Mouse (Mus musculus) liver, embryonic 16.5 days (tissue): ENCODE data around the gene Ermn. TPM values are rescaled to one million over a fixed set of nuclear protein-coding genes. Genes with fewer than 3 reads are reported as not detected.

Experiments
- ATAC-seq: fragments of 200-750 bp; cut with Nextera tagmentation; 2 replicates; pipeline ENCODE4 v1.8.0; 2017; ENCODE audit warnings: low read depth, mild to moderate bottlenecking, moderate number of reproducible peaks, moderate library complexity
- H3K27ac ChIP-seq: fragments of 300-500 bp; sonication (generic); 2 replicates; pipeline ENCODE4 v1.5.1; 2014; ENCODE audit warnings: mild to moderate bottlenecking, low read length
- H3K27me3 ChIP-seq: fragments of 300-500 bp; sonication (generic); 2 replicates; pipeline ENCODE4 v1.6.1; 2014; ENCODE audit warnings: low read depth, low read length, mixed read lengths; ENCODE audit not compliant: control insufficient read depth, insufficient read depth
- H3K36me3 ChIP-seq: fragments of 300-500 bp; sonication (generic); 2 replicates; pipeline ENCODE4 v1.6.1; 2014; ENCODE audit warnings: mild to moderate bottlenecking; ENCODE audit not compliant: control insufficient read depth, insufficient read depth
- H3K4me1 ChIP-seq: fragments of 300-500 bp; sonication (generic); 2 replicates; pipeline ENCODE4 v1.6.1; 2014; ENCODE audit warnings: low read depth, low read length, mixed read lengths; ENCODE audit not compliant: control insufficient read depth
- H3K4me2 ChIP-seq: fragments of 300-500 bp; sonication (generic); 2 replicates; pipeline ENCODE4 v1.6.1; 2014; ENCODE audit warnings: low read depth, low read length, mixed read lengths
- H3K4me3 ChIP-seq: fragments of 300-500 bp; sonication (generic); 2 replicates; pipeline ENCODE4 v1.5.1; 2014; ENCODE audit warnings: low read depth, mild to moderate bottlenecking, low read length
- H3K9ac ChIP-seq: fragments of 300-500 bp; sonication (generic); 2 replicates; pipeline ENCODE4 v1.6.1; 2014; ENCODE audit warnings: low read depth, low read length
- H3K9me3 ChIP-seq: fragments of 300-500 bp; sonication (generic); replicated peaks from 2 replicates; pipeline ENCODE4 v1.6.1; 2016; ENCODE audit warnings: low read length; ENCODE audit not compliant: control insufficient read depth
- WGBS: fragments of 180-500 bp; shearing (Covaris S2); extraction: QIAGEN DNeasy Blood & Tissue Kit; methylation state at CpG from one replicate; pipeline ENCODE4 v1.1.7; 2014; ENCODE audit not compliant: insufficient replicate concordance; 5-methylcytosine and 5-hydroxymethylcytosine counted together
- polyA plus RNA-seq: library from polyadenylated mRNA; unstranded; fragments of >200 nt; fragmentation: Nextera tagmentation; extraction: Ambion mirVana; gene quantifications from 2 replicates; pipeline ENCODE4 v1.2.1, GENCODE M21; 2015

Gene Ermn
- polyA plus RNA-seq, 1 experiment from 2014 or later = not detected

- H3K4me1 ChIP-seq = no peaks in the 10 kb centered on the region
- no peak for ATAC-seq
- H3K27ac ChIP-seq = no peak overlapping the region
- no peaks in the 10 kb centered on the region for H3K36me3 ChIP-seq
- no peaks in the 10 kb centered on the region for H3K27me3 ChIP-seq
- no peak overlapping the region for H3K4me2 ChIP-seq
- H3K9me3 ChIP-seq = no peaks in the 10 kb centered on the region
- 19% methylated on average over 7 of the region's 7 CpGs for WGBS
- no peak overlapping the region for H3K4me3 ChIP-seq
- no peak overlapping the region for H3K9ac ChIP-seq
Observed at GRCm38 (mm10) chr2:58029404-58029803, 23.3 kb downstream of the Ermn start.

DNA sequence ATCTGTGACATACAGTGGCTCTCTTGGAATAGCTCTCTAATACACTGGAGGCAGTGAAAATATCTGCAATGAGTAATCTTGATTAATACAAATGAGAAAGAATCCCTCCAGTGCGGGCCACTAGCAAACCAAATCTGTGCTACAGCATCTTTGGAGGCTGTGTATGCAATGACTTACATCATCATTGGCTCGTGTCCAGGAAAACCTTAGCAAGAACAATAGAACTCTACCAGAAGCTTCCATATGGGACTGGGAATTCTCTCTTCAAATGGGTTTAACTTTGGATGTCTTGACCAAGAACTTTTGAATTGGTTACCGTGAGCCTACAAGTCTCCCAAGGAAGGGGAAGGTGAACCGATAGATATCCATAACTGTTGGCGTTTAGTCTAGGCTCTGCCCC is 25.9 kb downstream of the Ermn start:
- Histone ChIP-seq H3K27me3 (no peaks in the 10 kb centered on the region), H3K4me1 (no peaks in the 10 kb centered on the region), H3K4me2 (no peak overlapping the region), H3K9me3 (no peaks in the 10 kb centered on the region), H3K36me3 (no peaks in the 10 kb centered on the region), H3K4me3 (no peak overlapping the region), H3K27ac (no peak overlapping the region), H3K9ac (no peak overlapping the region)
- WGBS = 71% methylated on average over 5 of the region's 5 CpGs
- ATAC-seq = no peak

- Histone ChIP-seq H3K4me2 (no peak overlapping the region), H3K9me3 (no peaks in the 10 kb centered on the region), H3K36me3 (no peaks in the 10 kb centered on the region), H3K27me3 (no peaks in the 10 kb centered on the region), H3K4me1 (no peaks in the 10 kb centered on the region), H3K27ac (no peak overlapping the region), H3K9ac (no peak overlapping the region), H3K4me3 (no peak overlapping the region)
- ATAC-seq = no peak
- whole genome bisulfite sequencing = 65% methylated on average over 6 of the region's 6 CpGs
Observed at GRCm38 (mm10) chr2:58023556-58023955, 29.1 kb downstream of the Ermn start.

- ATAC-seq = no peak
- WGBS = 62% methylated on average over 5 of the region's 5 CpGs
- no peaks in the 10 kb centered on the region for H3K27me3 ChIP-seq
- no peak overlapping the region for H3K4me2 ChIP-seq
- no peaks in the 10 kb centered on the region for H3K9me3 ChIP-seq
- H3K4me1 ChIP-seq = no peaks in the 10 kb centered on the region
- H3K4me3 ChIP-seq = no peak overlapping the region
- no peak overlapping the region for H3K27ac ChIP-seq
- no peaks in the 10 kb centered on the region for H3K36me3 ChIP-seq
- H3K9ac ChIP-seq = no peak overlapping the region
Observed at GRCm38 (mm10) chr2:58007081-58007480, 45.6 kb downstream of the Ermn start.

DNA sequence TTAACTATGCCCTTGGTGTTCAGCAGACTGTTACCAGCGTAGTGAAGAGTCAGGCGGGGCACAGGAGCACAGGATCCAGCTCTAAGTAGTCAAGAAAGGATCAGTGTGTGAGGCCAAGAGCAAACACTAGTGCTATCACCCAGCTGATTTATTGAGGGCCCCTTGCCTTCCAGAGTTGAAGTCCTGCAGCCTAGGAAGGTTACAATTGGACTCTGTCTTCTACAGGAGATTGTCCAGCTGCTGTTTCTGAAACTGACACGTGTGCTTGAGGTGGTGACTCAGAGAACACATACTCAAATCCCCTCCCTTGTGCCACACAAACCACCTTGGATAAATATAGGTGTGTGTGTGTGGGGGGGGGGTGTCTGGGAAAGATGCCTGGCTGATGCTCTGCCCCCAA is 51.2 kb downstream of the Ermn start:
- no peaks in the 10 kb centered on the region for H3K4me1 ChIP-seq
- no peaks in the 10 kb centered on the region for H3K36me3 ChIP-seq
- no peak overlapping the region for H3K4me2 ChIP-seq
- 61% methylated on average over 3 of the region's 3 CpGs for WGBS
- no peak overlapping the region for H3K4me3 ChIP-seq
- no peaks in the 10 kb centered on the region for H3K9me3 ChIP-seq
- H3K9ac ChIP-seq = no peak overlapping the region
- H3K27me3 ChIP-seq = no peaks in the 10 kb centered on the region
- no peak for ATAC-seq
- H3K27ac ChIP-seq = no peak overlapping the region

DNA sequence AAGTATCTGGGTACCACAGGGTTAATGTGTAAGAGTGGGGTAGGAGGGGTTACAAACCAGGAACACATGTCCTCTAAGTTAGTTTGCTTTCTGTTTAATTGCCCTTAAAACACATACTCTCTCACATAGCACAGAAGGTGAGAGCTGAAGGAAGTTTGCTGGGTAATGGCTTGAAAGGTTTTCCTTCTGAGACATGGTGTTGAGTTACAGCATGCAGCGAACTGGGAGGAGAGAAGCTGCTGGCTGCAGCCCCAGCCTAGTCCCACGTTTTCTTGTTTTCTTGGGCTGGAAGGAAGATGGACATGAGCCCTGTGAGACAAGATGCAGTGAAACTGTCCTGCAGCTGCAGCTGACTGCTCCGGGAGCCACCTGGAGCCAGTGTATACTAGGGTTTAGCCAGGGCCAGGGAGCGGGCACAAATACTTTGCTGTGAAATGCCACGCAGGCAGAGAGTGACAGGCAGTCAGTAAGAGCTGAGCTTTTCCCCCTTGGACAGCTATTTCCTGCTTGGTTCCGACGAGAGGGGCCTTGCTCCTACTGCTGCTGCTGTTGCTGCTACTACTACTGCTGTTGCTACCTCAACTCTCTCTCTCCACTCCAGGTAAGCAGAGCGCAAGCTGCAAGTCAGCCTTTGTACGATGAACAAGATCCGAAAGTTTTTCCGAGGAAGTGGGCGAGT is 54.8 kb downstream of the Ermn start, which contains the start of gene Galnt5:
Gene Galnt5 (plus strand): TSS at position 133 of the 679 bp plus-strand sequence.
- H3K9ac ChIP-seq = no peak within 1 kb of the TSS

More for the DNA sequence above, 54.8 kb downstream of the Ermn start, which contains the start of gene Galnt5:
- Histone ChIP-seq H3K36me3 (no peaks in the 10 kb centered on the region), H3K4me2 (no peak within 1 kb of the TSS), H3K27ac (no peak within 1 kb of the TSS), H3K4me1 (no peaks in the 10 kb centered on the region), H3K9me3 (no peaks in the 10 kb centered on the region), H3K27me3 (no peaks in the 10 kb centered on the region), H3K4me3 (no peak within 1 kb of the TSS)
- WGBS = 37% methylated on average over 12 of the region's 12 CpGs
- ATAC-seq = no peak

Other genes starting within 250 kb of the Ermn start
- gene Galnt5, start 55.0 kb downstream of the Ermn start, polyA plus RNA-seq = 0.08 TPM in 1 of 2 replicates, not detected in the other
- 4.0 and 4.3 TPM in 2 replicates for gene Cytip, start 142.7 kb upstream of the Ermn start, polyA plus RNA-seq